Mouse (Mus musculus) stomach, embryonic 16.5 days (tissue): ENCODE data around the gene Gm12830. TPM values are rescaled to one million over a fixed set of nuclear protein-coding genes. Genes with fewer than 3 reads are reported as not detected.
A peak's percentile ranks its signal among the peaks of the same experiment; 100 is the strongest.

Experiments used
- ATAC-seq: fragments of 200-750 bp; cut with Nextera tagmentation; 2 replicates; pipeline ENCODE4 v1.8.0; 2017; ENCODE audit warnings: moderate number of reproducible peaks, moderate TSS enrichment; ENCODE audit not compliant: insufficient read depth, low FRiP score
- H3K27ac ChIP-seq: fragments of 300-500 bp; sonication (generic); 2 replicates; pipeline ENCODE4 v1.5.1; 2014; ENCODE audit warnings: low read length
- H3K27me3 ChIP-seq: fragments of 300-500 bp; sonication (generic); 2 replicates; pipeline ENCODE4 v1.6.1; 2014; ENCODE audit warnings: low read length, control low read depth, mixed read lengths; ENCODE audit not compliant: control insufficient read depth, insufficient read depth
- H3K36me3 ChIP-seq: fragments of 300-500 bp; sonication (generic); 2 replicates; pipeline ENCODE4 v1.6.1; 2014; ENCODE audit warnings: low read length; ENCODE audit not compliant: control insufficient read depth, insufficient read depth
- H3K4me1 ChIP-seq: fragments of 300-500 bp; sonication (generic); 2 replicates; pipeline ENCODE4 v1.6.1; 2014; ENCODE audit warnings: low read length, control low read depth, mixed read lengths; ENCODE audit not compliant: control insufficient read depth, insufficient read depth
- H3K4me2 ChIP-seq: fragments of 300-500 bp; sonication (generic); 2 replicates; pipeline ENCODE4 v1.6.1; 2014; ENCODE audit warnings: low read depth, low read length, mixed read lengths
- H3K4me3 ChIP-seq: fragments of 300-500 bp; sonication (generic); replicated peaks from 2 replicates; pipeline ENCODE4 v1.5.1; 2014; ENCODE audit warnings: mild to moderate bottlenecking, low read length
- H3K9ac ChIP-seq: fragments of 300-500 bp; sonication (generic); 2 replicates; pipeline ENCODE4 v1.6.1; 2014; ENCODE audit warnings: low read length
- H3K9me3 ChIP-seq: fragments of 300-500 bp; sonication (generic); replicated peaks from 2 replicates; pipeline ENCODE4 v1.6.1; 2016; ENCODE audit warnings: low read length, control low read depth; ENCODE audit not compliant: control insufficient read depth
- WGBS: fragments of 180-500 bp; shearing (Covaris S2); extraction: QIAGEN DNeasy Blood & Tissue Kit; methylation state at CpG from one replicate; pipeline ENCODE4 v1.1.7; 2014; 5-methylcytosine and 5-hydroxymethylcytosine counted together
- polyA plus RNA-seq: library from polyadenylated mRNA; unstranded; fragments of >200 nt; fragmentation: Nextera tagmentation; extraction: Ambion mirVana; gene quantifications from 2 replicates; pipeline ENCODE4 v1.2.1, GENCODE M21; 2015

Gene Gm12830
- polyA plus RNA-seq, 1 experiment from 2014 or later = not detected

DNA sequence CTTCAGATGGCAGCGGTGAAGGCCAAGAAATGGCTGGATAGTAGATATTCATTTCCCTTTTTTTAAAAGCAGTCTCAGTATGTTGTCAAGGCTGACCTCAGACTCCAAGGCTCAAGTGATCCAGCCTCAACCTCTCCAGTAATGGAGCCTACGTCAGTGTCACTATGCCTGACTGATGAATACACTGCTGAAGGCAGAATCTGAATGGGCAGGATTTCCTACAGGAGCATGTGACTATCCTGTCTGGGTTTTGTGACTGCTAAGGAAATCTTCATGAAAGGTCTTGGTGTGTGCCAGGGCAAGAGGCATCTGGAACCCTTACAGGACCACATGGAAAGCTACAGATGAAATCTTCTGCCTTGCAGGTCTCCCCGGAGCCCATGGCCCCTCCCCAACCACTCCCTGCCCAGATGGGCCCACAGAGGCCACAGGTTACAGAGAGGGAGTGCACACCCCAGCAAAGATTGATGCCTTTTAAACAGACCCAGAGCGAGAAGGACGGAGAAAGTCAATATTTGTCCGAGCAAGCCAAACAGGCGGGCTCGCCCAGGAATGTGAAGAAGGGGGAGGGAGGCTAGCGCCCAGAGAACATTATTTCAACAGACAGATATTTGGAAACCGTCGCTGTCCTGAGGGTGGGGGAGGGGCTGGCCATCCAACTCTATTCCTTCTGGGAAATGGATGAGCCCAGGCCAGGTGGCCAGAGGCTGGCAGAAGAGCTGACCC lies 48.4 kb downstream of the Gm12830 start:
- no peak overlapping the region for H3K9ac ChIP-seq
- ATAC-seq = peak; percentile 86
- H3K36me3 ChIP-seq = no peaks in the 10 kb centered on the region
- peaks cover 13% of the 10 kb centered on the region; the same call in 1 of the 2 replicates for H3K4me1 ChIP-seq
- no peaks in the 10 kb centered on the region for H3K27me3 ChIP-seq
- H3K4me3 ChIP-seq = no peak overlapping the region
- no peak overlapping the region for H3K27ac ChIP-seq
- 19% methylated on average over 11 of the region's 11 CpGs for WGBS
- no peak overlapping the region for H3K4me2 ChIP-seq
- no peaks in the 10 kb centered on the region for H3K9me3 ChIP-seq

DNA sequence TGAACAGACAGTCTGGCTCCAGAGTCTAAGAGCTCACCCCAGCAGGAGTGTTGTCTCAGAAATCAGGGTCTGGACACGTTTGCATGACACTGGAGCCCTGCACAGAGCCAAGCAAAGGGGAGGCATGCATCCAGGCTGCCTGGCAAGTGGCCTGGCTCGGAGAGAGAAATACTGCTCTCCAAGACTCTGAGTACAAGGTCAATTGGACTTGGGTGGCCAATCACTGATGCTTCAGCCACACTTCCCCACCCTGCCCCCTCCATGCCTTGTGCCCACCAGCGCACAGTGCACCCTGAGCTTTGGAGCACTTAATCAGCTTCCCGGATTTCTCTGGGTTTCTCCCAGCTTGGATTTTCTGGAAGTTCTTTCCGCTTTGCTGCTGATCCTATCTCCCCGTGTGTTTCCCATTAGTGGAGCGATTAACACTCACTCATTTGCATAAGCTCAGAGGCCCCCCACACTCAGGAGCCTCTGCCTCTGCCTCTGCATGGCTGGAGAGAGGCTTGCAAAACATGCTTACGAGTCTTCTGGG lies 55.0 kb downstream of the Gm12830 start:
- WGBS = 50% methylated on average over 8 of the region's 8 CpGs
- H3K9ac ChIP-seq = no peak overlapping the region
- H3K9me3 ChIP-seq = no peaks in the 10 kb centered on the region
- ATAC-seq = no peak
- H3K4me3 ChIP-seq = no peak overlapping the region
- H3K4me2 ChIP-seq = no peak overlapping the region
- H3K4me1 ChIP-seq = no peaks in the 10 kb centered on the region
- H3K27ac ChIP-seq = no peak overlapping the region
- H3K27me3 ChIP-seq = no peaks in the 10 kb centered on the region
- H3K36me3 ChIP-seq = no peaks in the 10 kb centered on the region

DNA sequence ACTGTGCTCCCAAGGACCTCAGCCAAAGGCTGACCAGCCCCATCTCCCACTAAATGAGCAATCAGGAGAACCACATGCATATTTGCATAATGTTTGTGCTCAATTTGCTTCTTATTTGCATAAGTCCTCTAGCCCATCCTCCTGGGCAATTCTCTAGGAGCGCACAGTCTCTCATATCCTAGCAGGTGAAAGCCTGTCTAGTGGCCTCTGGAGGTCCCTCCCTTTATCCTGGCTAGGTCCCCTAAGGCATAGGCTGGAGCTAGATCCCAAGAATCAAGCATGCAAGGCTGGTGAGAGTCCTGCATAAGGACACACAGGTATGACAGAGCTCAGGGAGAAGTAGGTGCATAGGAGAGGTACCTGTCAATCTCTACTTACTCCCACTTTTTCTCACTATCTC lies 60.7 kb downstream of the Gm12830 start:
- Histone ChIP-seq H3K36me3 (no peaks in the 10 kb centered on the region), H3K27me3 (no peaks in the 10 kb centered on the region), H3K4me1 (no peaks in the 10 kb centered on the region), H3K4me2 (no peak overlapping the region), H3K27ac (no peak overlapping the region), H3K9ac (no peak overlapping the region), H3K9me3 (no peaks in the 10 kb centered on the region), H3K4me3 (no peak overlapping the region)
- no peak for ATAC-seq
- WGBS = 97% methylated on average over 1 of the region's 1 CpGs

GRCm38 (mm10) chr4:114897853-114898252 lies 76.3 kb downstream of the Gm12830 start:
- no peak overlapping the region for H3K9ac ChIP-seq
- 8% methylated on average over 4 of the region's 4 CpGs for WGBS
- no peak overlapping the region for H3K4me3 ChIP-seq
- no peak overlapping the region for H3K4me2 ChIP-seq
- ATAC-seq = no peak
- no peak overlapping the region for H3K27ac ChIP-seq
- peaks cover 43% of the 10 kb centered on the region for H3K27me3 ChIP-seq
- no peaks in the 10 kb centered on the region for H3K9me3 ChIP-seq
- no peaks in the 10 kb centered on the region for H3K36me3 ChIP-seq
- H3K4me1 ChIP-seq = no peaks in the 10 kb centered on the region

DNA sequence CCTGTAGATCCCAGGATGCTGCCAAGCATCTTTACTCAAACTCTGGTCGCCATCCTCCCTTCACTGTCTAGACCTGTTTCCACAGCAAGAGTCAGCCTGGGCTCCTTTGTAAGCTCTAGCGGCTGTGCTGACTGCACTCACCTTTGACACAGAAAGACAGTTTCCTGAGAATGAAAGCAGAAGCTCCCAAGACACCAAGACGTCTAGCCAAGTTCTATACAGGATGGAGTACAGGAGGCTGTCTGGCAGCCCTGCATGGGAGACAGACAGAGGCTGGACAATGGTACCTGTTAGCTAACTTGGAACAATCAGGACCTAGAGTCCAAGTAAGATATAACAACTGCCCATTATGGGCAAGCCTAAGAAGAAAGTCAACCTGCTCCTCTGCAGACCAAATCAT lies 78.4 kb downstream of the Gm12830 start:
- ATAC-seq = no peak
- Histone ChIP-seq H3K9me3 (no peaks in the 10 kb centered on the region), H3K4me1 (no peaks in the 10 kb centered on the region), H3K27me3 (peaks cover 61% of the 10 kb centered on the region), H3K4me3 (no peak overlapping the region), H3K36me3 (no peaks in the 10 kb centered on the region), H3K4me2 (no peak overlapping the region), H3K27ac (no peak overlapping the region), H3K9ac (no peak overlapping the region)
- WGBS = 20% methylated on average over 3 of the region's 3 CpGs

GRCm38 (mm10) chr4:114900866-114901642 lies 79.5 kb downstream of the Gm12830 start:
- Histone ChIP-seq H3K27me3 (peaks cover 73% of the 10 kb centered on the region), H3K9me3 (no peaks in the 10 kb centered on the region), H3K4me3 (no peak overlapping the region), H3K4me1 (no peaks in the 10 kb centered on the region), H3K9ac (no peak overlapping the region), H3K4me2 (no peak overlapping the region), H3K36me3 (no peaks in the 10 kb centered on the region), H3K27ac (no peak overlapping the region)
- no peak for ATAC-seq
- 4% methylated on average over 33 of the region's 33 CpGs for WGBS

DNA sequence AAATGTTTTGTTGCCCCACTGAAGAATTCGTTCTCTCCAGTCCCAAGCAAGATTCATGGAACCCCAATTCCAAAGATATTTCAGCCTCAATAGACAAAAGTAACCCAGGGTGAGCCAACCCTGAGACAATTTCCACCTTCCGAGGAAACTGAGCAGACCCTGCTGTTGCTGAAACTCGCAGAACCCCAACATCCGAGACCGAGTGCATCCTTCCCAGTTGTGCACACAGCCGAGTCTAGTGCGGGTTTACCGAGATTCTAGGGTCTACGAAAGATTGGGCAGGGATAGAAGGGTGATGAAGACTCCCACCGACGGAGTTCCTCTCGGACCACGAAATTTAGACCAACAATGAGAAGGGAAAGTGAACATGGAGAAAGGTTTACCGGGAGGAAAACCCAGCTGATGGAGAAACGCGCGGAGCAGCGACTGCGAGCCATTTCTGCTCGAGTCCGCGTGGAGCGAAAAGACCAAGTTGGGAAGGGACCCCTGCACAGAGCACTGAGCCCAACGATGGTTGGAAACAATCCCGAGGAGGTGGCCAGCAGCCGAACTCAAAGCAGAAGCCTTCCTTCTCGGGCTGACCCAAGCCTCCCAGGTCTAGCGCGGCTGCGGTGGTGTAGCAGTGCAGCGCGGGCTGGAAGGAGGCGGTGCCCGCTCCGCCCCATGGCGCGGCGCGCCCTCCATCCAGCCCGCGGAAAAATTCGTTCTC lies 80.3 kb downstream of the Gm12830 start:
- H3K4me3 ChIP-seq = peak overlapping the region; percentile 15; the same call in 1 of the 2 replicates
- no peak for ATAC-seq
- no peak overlapping the region for H3K27ac ChIP-seq
- no peaks in the 10 kb centered on the region for H3K4me1 ChIP-seq
- H3K9me3 ChIP-seq = no peaks in the 10 kb centered on the region
- H3K4me2 ChIP-seq = peak overlapping the region; percentile 38
- H3K27me3 ChIP-seq = peaks cover 79% of the 10 kb centered on the region
- H3K36me3 ChIP-seq = no peaks in the 10 kb centered on the region
- 1% methylated on average over 42 of the region's 42 CpGs for WGBS
- no peak overlapping the region for H3K9ac ChIP-seq

DNA sequence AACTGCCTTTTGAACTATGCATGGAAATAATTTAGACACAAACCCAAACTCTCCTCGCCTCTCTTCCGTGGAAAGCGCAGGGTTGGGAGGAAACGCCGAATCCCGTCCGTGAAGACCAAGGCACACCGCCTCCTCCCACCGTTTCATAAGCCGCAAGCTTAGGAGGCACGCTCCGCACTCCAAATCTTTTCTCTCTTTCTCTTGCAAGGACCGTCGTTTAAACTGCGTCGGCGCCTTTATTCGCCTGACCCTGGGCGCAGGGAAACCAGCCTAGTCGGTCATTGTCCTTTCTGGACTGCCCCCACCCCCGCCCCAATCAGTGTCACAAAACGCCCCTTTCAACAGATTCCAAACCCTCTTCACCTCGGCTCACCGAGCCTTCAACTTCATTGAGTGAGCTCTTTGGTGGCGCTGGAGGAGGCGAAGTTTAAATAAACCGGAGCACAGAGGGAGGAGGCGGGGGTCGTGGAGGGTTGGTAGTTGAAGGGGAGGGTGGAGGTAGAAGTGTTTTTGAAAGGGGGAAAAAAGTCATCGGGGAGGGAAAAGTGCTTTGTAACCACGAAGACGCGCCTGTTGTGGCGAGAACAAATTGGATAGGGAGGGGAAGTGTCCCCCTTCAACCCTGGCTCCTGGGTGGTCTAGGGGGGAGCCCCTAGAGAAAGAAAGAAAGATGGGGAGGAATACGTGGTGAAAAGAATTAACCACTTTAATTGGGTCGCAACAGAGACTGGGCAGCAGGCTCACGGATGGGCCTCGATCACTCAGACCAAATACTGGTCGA lies 81.3 kb downstream of the Gm12830 start:
- ATAC-seq = no peak
- WGBS = 3% methylated on average over 39 of the region's 39 CpGs
- H3K36me3 ChIP-seq = no peaks in the 10 kb centered on the region
- H3K4me1 ChIP-seq = 0 out of 2 replicates have a peak, but pooled peaks cover under 1% of the 10 kb centered on the region
- no peak overlapping the region for H3K9ac ChIP-seq
- peaks cover 87% of the 10 kb centered on the region for H3K27me3 ChIP-seq
- H3K4me3 ChIP-seq = no peak overlapping the region
- no peak overlapping the region for H3K4me2 ChIP-seq
- no peaks in the 10 kb centered on the region for H3K9me3 ChIP-seq
- no peak overlapping the region for H3K27ac ChIP-seq
